Mouse (Mus musculus): ENCODE measurements around the gene Ankrd44.

DNA sequence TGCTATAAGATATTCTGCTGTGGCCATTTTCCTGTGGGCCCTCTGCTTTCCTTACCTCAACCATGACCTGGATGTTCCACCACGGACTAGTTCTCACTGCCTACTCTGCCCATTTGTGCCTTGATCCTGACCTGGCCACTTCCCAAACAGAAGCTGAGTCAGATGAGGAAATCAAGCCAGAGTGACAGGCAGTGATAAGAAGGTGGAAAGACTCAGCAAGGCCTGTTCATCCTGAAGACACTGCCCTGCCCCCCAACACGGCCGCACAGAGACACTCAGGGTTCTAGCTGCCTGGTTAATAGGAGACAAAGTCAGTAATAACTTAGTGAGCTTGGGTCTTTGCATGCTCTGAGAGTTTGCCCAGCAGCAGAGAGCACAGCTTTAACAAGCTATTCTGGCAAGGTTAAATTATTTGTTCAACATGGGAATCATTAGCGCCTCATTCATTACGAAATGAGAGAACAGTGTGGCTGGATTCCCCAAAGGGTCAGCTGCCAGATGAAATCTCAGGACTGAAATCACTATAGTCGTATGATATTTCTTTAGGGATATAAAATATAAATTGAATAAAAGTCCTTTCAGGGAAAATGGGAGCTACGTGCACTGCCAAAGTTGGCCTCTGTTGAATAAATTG, 136.7 kb downstream of the Ankrd44 start:
- TF ChIP-seq POLR2A (IDR thresholded peaks at IDR 0.05; ENCODE audit: low read depth, low read length) = no peak
- no peak for TF ChIP-seq CTCF (IDR thresholded peaks at IDR 0.05; ENCODE audit: extremely low read depth, insufficient read length, insufficient replicate concordance, low read depth, low read length)

All from small intestine, adult 2 months (tissue).